Mouse (Mus musculus) WW6 (cell line): ENCODE results near the gene Acsbg1.

Source experiments
- DNase-seq: peaks from one replicate; pipeline ENCODE4 v3.0.0-alpha.2; 2013; ENCODE audit warnings: low read depth, low spot score

Acsbg1 gene

DNA sequence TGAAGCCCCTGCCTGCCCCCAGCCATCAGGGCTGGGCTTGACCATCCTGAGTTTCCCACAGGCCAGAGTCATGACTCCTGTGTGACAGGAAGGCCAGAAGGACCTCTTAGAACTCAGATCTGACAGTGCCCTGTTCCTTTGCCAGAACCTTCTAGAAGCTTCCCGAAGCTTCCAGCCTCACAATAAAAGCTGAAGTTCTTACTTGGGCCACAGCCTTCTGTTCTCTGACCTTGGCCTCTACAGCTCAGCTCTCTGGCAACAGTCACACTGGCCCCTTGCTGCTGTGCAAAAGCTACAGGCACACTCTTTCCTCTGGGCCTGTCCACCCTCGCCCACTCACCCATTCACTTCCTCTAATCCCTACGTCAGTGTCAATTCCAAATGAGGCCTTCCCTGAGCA lies 10.3 kb upstream of the Acsbg1 start:
- DNase-seq = no peak

DNA sequence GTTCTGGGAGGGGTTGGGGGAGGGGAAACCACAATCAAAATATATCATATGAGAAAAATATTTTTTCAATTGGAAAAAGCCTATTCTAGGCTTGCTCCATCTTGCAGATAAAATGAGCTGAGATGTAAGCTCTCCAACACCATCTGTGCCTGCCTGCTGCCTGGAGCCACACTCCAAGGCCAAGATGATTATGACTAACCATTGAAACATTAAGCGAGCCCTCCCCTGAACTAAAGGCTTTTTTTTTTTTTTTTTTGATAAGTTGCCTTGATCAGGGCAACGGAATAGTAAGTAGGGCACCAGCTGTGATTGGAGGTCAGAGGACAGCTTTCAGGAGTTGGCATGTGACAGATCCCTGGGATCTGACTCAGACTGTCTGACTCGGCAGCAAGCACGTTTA lies 6.8 kb upstream of the Acsbg1 start:
- DNase-seq = no peak

DNA sequence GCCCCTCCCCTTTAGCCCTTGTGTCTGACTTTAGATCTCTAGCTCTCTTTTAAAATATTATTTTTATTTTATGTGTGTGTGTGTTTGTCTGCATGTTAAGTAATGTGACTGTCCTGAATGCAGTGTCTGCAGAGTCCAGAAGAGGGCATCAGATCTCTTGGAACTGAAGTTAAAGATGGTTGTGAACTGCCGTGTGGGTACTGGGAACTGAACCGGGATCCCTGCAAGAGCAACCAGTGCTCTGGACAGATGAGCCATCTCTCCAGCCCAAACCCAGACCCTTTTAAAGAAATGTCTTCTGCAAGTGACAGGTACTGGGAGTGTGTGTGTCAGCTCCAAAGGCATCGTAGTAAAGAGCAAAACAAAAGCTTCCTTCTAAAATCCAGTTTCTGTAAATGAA lies 4.4 kb upstream of the Acsbg1 start:
- DNase-seq = no peak

DNA sequence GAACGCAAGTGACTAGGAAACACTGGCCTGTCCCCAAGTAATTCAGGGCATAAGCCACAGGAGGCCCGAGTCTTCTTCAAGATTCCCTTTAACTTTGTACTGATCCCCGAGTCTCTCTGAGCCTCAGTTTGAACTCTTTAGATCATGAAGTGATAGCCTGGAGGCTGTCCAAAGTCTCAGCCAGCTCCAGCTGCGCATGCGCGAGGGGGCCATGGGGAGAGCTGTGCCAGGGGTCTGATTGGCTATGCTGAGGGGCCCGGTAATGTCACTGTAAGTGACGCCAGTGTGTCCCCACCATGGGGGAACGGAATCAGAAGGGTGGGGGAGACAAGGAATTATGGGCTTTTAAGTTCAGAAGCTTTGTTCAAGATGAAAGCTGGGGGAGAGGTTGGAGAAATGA lies 2.7 kb upstream of the Acsbg1 start:
- no peak for DNase-seq

DNA sequence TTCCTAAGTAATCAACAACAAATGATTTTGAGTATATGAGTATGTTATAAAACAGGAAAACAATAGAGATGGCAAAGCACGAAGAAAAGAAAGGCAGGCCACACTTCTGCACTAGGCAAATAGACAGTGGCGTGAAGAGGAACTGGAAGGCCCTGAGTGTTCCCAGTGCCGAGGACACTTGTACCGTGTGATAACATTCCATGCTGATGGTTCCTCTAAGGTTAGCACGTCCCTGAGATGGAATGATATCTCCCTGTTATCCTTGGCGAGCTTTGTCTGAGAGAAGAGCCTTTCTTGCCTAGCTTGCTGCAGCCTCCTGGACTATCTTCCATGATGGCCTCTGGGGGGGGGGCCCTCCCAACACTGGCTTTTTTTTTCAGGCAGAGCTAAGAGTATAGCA lies 2.9 kb downstream of the Acsbg1 start:
- DNase-seq = no peak

DNA sequence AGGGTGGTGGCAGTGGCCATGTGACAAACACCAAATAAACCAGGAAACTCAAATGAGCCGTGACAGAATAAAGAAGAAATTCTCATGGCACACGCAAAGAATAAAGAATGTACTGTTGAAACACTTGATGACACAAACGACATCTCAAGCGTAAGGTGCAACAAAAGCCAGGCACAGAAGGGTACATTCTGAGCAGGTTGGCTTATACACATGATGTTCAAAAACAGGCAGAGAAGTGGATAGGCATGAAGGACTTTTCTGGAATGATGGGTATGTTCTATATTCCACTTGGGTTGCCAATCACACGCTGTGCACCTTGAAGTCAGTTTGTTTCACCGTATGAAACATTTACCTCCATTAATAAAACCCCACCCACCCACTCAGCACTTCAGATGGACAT lies 5.3 kb downstream of the Acsbg1 start:
- no peak for DNase-seq

DNA sequence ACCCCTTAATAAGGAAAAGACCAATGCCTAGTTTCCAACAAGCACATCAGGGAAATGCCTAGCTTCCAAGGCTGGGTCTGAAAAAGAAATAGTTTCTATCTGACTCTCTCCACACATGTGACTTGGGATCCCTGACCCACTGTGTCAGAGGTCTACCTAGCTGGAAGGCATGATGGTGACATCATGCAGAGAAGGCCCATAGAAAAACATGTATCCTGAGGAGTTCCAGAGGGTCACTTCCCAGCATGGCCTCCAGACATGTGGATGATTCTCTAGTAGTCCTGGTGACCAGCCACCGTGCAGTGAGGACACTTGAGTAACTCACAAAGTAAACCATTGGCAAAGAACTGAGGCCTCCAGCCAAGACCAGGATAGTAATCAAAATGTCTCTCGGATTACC lies 5.8 kb downstream of the Acsbg1 start:
- no peak for DNase-seq

DNA sequence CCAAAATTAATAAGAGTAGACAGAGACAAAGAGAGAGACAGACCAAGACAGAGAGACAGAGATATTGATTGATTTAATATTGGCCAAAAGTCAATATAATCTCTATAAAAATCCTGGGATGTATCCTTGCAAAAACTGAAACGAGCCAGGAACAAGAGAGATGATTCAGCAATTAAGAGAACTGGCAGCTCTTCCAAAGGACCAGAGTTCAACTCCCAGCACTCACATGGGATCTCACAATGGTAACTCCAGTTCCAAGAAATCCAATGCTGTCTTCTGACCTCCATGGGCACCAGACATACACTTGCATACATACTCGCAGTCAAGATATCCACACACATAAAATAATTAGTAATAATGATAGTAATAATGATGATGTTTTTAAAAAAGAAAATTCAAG lies 8.9 kb downstream of the Acsbg1 start:
- DNase-seq = no peak

DNA sequence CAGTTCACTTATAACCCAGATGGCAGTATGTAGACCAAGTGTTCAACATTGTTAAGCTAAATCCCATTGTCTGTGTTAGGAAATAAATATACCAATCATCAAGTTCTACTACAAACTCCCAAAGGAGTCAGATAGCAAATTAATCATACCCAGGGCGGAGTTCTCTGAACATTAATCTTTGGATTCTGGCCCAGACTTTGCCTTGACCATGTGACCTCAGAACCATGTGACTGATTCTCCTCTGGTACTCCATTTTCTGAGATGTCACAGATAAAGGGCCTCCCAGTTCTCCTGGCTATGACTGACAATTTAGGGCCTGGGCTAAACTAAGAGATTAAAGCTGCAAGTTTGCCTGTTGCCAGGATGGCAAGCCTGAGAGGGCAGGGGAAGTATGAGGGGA lies 12.3 kb downstream of the Acsbg1 start:
- DNase-seq = no peak

DNA sequence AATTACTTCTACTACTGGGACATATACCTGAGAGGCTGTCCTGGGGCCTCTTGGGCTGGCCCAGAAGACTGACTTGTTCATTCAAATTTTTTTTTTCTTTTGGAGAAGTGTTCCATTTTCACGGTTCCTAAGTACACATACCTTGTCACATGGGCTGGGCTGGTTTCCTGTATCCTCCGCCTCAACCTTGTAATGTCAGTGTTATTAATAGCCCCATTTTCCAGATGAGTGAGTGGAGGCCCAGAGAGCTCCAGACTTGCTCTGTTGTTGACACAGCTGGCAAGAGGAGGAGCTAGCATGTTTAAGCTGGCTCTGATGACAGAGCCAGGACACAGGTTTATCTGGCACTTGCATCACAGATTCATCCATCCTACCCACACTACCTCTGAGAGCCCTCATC lies 14.2 kb downstream of the Acsbg1 start:
- DNase-seq = no peak

DNA sequence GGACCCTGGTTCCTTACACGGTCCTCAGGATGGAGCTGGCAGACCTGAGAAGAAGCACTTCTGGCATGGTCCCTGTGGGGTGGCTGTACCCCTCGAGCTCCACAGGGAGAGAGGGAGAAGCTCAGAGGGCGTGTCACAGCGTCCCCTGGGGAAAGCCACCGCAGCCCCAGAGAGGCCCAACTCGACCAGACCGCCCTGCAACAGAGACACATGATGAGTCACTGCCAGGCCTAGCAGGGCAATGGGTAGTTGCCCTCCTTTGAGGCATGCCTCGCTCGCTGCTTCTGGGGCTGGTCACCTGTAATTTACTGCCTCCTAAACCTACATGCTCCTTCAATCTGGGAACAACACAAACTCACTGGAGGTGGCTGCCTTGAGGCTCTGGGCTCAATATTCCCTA lies 15.4 kb downstream of the Acsbg1 start:
- DNase-seq = no peak

DNA sequence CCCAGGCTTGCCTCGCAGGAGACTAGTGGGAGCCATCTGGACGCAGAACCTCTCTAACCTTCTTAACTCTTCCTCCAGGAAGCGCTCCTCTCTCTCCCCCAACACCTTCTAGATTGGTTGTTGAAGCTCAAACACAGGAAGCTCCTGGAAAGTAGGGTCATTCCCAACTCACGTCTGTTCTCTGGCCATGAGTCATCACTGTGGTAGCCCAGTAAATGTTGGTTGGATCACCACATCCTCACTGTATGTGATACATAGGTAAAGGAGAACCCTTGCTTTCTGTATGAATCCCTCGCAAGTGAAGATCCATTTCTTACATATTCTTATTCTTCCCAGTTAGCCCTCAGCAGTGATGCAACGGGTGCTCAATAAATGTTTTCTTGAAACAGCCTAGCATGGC lies 16.1 kb downstream of the Acsbg1 start:
- no peak for DNase-seq

DNA sequence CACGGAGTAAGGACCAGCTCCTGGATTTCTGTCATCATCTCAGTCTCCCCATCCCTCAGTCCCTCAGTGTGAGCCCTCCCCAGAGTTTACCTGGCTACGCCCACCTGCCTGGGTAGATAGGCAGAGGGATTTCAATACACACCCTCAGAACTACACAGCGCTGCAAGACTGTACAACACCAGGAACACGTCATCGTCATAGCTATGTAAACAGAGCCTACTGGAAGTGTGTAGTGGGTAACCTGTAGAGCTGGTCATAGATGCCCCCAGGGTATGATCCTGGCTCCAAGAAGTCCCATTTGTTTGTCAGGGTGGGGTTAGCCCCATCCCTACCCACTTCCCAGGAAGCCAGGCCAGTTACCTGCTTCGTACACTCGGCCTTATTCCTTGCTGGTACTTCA lies 18.5 kb downstream of the Acsbg1 start:
- DNase-seq = no peak

DNA sequence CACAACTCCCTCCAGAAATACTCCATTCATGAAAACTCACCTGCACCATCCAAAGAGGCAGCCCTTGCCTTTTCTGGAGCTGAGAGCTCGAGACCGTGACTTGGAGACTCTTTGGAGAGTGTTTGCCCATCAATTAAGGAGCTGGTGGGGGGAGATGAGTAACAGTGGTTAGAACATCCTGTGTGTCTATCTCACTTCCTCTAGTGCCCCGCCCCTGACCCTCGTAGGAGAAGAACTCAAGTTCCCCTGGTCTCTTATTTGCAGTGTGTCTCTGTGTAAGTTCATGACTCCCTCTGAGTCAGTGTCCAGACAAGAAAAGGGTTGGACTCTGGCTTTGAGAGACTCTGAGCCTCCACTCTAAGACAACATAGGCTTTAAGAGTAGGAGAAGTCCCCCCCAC lies 19.1 kb downstream of the Acsbg1 start:
- DNase-seq = no peak

DNA sequence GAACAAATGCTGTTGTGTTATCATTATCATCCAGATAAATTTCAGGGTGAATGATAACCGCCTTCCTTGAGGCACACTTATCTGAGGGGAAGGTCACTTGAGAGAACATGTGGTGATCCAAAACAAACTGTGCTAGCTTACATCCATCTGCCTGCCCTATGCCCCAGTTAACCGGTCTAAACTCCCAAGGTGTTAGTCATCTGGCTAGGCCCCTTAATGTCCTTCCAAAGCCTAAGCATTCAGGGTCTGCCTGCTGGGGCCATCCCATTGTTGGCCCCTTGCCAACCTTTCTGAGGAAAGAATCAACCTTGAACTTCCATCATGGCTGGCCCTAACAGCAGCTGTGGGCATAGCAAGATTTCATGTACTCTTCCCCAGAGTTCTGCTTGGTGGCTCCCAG lies 19.5 kb downstream of the Acsbg1 start:
- no peak for DNase-seq

DNA sequence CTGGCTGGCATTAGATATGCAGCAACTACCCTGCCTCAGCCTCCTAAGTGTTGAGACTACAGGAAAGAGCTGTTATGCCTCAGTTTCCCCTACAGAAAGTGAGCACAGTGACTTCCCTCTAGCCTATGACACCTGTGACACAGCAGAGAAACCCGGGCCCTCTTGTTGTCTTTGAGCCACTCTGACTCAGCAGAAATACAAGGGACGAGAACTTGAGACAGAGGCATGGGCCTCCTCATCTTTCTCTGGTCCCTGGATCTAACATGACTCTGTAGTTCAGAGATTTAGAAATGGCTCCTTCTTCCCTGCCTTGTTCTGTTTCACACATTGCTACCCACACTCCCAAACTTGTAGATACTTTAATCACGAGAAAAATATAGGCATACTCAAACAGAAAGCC lies 20.1 kb downstream of the Acsbg1 start:
- DNase-seq = no peak

DNA sequence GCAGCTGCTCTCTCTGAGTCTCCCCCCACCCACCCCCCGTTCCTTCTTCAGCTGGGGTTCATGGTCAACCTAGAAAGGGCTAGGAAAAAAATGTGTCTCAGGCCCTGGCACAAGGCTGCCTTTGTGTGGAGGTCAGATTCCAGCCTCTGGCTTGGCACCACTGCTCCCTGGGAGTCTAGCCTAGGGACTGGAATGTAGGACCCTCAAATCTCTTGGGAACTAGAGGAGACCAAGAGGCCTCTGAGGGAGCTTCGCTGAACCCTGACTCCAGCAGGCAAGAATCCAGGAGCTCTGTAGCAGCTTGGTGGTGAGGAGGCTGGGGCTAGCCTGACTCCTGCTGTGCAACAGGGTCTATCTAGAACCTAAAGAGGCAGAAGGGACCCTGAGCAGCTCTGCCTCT lies 22.5 kb downstream of the Acsbg1 start:
- no peak for DNase-seq

DNA sequence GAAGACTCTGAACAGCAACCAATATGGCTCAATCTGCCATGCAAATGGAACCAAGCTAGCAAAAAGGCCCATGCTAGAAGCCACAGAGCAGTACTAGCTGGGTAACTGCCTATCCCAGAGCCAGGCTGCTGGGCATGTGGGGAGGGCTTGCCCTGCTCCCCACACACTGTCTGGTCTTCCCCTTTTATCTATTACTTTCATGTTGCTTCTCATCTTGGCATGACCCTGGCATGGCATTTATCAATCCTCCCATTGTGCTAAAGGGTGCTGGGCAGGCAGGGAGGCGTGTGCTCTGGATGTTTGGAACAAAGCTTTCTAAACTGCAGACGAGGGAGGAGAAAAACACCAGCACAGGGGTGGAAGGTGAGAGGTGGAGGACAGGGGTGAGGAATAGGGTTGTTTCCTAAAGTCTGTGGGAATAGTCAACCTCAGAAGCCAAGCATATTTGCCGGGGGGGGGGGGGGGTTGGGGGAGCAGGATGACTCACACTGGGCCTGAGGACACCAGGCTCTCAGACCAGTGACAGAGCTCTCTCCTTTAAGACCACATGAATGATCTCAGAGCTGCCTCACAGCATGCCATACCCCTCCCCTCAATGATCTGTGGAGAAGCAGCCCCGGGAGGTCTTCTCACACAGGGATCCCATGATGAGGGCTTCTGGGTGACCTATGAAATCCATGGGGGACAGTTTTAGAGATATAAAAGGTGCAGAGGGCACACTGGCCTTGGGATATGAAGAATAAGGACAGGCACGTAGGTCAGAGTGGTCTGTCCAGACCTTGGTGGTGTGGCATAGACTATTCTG lies 24.0 kb downstream of the Acsbg1 start:
- no peak for DNase-seq

DNA sequence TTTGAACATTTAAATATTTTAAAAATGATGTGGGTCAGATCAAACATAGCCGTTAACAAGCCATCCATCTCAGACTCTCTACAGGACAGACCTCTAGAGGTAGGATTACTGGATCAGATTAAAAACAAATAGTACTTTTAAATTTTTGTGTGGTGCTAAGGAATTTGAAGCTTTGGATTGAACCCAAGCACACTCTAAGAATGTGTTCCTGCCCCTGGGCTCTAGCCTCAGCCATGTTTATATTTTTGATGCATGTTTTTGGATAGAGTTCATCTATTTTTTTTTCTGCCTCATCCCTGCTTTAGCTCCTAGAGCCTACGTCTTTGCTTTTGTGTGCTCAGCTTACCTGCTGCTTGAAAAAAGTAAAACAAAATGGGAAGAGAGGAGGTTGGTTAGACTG lies 28.3 kb downstream of the Acsbg1 start:
- DNase-seq = no peak

DNA sequence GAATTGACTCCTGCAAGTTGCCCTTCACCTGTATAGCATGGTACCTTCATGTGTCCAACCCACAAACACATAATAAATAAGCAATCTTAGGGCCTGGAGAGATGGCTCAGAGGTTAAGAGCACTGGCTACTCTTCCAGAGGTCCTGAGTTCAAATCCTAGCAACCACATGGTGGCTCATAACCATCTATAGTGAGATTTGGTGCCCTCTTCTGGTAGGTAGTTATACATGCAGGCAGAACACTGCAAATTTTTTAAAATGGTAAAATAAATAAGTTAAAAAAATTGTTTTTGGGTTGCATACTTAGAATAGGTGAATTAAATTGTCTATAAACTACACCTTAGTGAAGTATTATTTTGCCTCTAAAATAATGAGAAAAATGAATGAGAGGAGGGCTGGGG lies 30.8 kb downstream of the Acsbg1 start:
- no peak for DNase-seq

DNA sequence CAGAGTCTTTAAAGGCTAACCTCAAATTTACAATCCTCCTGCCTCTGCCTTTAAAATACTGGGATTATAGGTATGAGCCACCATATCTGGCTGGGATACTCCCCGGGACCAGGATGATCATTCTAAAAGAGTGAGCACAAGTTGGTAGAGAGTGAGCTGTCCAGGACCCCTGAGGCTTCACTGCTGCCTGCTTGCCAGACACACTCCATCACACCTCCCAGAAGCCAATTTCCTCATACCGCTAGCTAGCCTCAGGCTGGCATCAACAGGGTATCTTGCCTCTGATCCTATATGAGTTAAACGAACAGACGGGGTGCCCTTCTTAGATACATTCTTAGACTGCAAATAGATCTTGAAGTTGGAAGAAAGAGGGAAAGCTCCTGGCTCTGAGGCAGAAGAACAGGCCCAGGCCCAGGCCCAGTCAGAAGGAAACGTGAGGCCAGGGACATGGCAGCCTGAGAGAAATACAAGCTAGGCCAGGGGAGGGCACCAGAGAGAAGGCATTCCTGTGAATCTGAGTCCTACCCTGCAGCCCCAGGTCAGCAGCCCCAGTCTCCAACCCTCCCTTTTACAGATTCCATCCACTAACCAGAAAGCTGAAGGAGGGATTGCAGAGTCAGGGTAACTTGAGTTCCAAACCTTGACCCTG lies 31.9 kb downstream of the Acsbg1 start:
- DNase-seq = no peak

DNA sequence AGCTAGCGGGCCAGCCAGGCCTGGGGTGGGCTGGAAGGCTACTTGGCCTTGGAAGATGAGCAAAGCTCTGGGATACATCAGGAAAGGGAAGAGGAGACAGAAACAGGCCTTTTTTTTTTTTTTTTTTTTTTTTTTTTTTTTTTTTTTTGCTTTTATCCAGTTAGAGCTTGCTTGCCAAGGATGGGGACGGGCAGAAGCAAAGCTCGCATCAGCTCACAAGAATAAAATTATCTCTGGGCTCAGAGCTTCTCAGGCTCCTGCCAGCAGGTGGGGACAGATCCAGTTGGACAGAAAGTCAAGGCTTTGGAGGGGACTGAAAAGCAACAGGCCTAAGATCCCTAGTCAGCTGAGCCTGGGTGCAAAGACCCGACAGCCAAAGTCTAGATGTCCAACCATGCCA lies 32.9 kb downstream of the Acsbg1 start:
- no peak for DNase-seq

DNA sequence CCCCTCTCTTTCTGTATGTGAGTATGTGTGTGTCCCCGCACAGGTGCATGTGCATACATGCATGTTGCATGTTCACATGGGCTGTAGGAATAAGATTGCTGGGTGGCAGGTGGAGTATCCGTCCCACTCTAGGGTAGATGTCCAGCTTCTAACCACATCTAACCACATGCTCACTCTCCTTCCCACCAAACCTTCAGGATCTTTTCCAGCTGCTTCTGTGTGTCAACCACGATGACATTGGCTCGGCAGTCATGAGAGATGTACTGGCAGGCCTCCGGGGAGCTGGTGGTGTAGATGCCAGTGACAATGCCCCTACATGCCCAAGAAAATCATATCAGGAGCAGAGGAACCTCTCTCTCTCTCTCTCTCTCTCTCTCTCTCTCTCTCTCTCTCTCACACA lies 34.4 kb downstream of the Acsbg1 start:
- DNase-seq = no peak
